Mouse (Mus musculus): ENCODE measurements at regions not wholly inside any gene's neighbourhood (a gene's known extent, or its start where the extent isn't known, plus 50 kb on each side); places are given as distances from the start of the nearest gene placed in this dataset.

DNA sequence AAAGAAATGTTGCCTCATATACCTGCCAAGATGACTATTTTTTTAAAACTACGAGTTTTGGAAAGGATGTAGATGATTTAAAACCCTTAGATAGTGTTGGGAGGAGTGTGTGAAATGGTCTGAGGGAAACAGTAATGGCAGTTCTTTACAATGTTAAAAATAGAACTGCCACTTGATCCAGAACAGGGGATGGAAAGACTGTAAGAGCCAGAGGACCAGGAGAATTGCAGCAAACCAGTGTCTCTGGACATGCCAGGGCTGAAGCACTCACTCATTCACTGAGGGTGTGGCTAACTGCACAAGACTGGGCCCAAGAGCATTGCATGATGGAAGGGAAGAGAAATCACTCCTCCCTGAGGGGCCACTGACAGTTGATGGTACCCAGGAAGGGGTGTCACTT is 53.9 kb upstream of the Rasgef1b start:
- H3K4me2 ChIP-seq (ENCODE audit: low read depth, low read length), result no peak overlapping the region
- no peaks in the 10 kb centered on the region for H3K36me3 ChIP-seq (ENCODE audit: insufficient read depth, low read length)
- no peak for ATAC-seq
- TF ChIP-seq CTCF (IDR thresholded peaks at IDR 0.05; ENCODE audit: low read depth), result no peak
- H3K27me3 ChIP-seq (ENCODE audit: insufficient read depth, low read length), result no peaks in the 10 kb centered on the region
- WGBS, result 76% methylated on average over 1 of the region's 1 CpGs
- no peaks in the 10 kb centered on the region for H3K9me3 ChIP-seq (ENCODE audit: low read length)
- H3K4me3 ChIP-seq (ENCODE audit: low read length), result no peak overlapping the region
- H3K9ac ChIP-seq (replicated peaks; ENCODE audit: low read length), result no peak overlapping the region
- DNase-seq (ENCODE audit: low spot score), result no peak
- no peak overlapping the region for H3K27ac ChIP-seq
- H3K4me1 ChIP-seq (ENCODE audit: insufficient read depth, low read length), result peaks cover 7% of the 10 kb centered on the region; the same call in 1 of the 2 replicates

DNA sequence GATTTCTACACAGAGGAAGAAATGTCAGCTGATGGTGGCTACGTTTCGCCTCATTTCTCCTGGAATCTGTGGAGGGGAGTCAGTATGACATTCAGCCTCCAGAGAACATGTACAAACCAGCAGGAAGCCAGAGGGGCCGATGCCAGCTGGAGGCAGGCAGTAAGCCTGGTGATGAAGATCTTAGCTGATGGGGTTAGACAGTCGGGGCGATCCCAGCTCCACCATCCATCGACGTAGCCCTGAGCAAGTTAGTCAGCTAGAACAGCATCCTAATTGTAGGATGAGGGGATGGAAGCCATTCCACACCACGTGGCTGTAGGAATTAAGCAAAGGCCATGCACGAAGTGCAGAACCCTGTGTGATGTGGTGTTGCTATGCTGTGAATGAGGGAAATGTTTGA is 57.0 kb upstream of the Rasgef1b start:
- peaks cover 7% of the 10 kb centered on the region; the same call in 1 of the 2 replicates for H3K4me1 ChIP-seq (ENCODE audit: insufficient read depth, low read length)
- H3K27me3 ChIP-seq (ENCODE audit: insufficient read depth, low read length), result no peaks in the 10 kb centered on the region
- WGBS, result 46% methylated on average over 9 of the region's 9 CpGs
- no peak for TF ChIP-seq CTCF (IDR thresholded peaks at IDR 0.05; ENCODE audit: low read depth)
- ATAC-seq (0 out of 2 replicates have a peak, but pooled peaks have one; percentile 40), DNase-seq (ENCODE audit: low spot score) (peak; percentile 28)
- no peak overlapping the region for H3K9ac ChIP-seq (replicated peaks; ENCODE audit: low read length)
- no peaks in the 10 kb centered on the region for H3K36me3 ChIP-seq (ENCODE audit: insufficient read depth, low read length)
- no peaks in the 10 kb centered on the region for H3K9me3 ChIP-seq (ENCODE audit: low read length)
- no peak overlapping the region for H3K4me3 ChIP-seq (ENCODE audit: low read length)
- no peak overlapping the region for H3K27ac ChIP-seq
- H3K4me2 ChIP-seq (ENCODE audit: low read depth, low read length), result no peak overlapping the region

DNA sequence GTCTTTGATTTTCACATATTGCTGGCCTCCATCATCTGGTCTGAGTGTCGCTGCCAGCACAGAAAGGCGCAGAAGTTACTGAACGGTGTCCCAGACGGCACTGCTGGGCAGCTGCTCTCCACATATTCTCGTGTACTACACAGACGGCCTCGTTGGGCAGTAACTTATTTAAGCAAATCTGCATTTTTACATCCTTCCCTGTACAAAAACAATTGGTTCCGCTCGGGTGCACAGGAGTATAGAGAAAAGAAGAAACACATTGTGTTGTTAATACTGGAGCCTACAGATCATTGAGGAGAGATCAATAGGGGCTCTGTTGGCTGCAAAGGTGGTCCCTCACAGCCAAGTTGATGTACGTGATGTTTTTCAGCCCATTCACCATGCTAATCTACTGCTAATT is 58.4 kb upstream of the Rasgef1b start:
- DNase-seq (ENCODE audit: low spot score) (peak; percentile 61), ATAC-seq (peak; percentile 62; the same call in 1 of the 2 replicates)
- Histone ChIP-seq H3K9ac (replicated peaks; ENCODE audit: low read length) (no peak overlapping the region), H3K27me3 (ENCODE audit: insufficient read depth, low read length) (no peaks in the 10 kb centered on the region), H3K4me1 (ENCODE audit: insufficient read depth, low read length) (peaks cover 7% of the 10 kb centered on the region; the same call in 1 of the 2 replicates), H3K4me2 (ENCODE audit: low read depth, low read length) (peak overlapping the region; percentile 11; the same call in 1 of the 2 replicates), H3K27ac (0 out of 2 replicates have a peak overlapping the region, but pooled peaks have one; percentile 1), H3K36me3 (ENCODE audit: insufficient read depth, low read length) (no peaks in the 10 kb centered on the region), H3K9me3 (ENCODE audit: low read length) (no peaks in the 10 kb centered on the region), H3K4me3 (ENCODE audit: low read length) (no peak overlapping the region)
- WGBS, result 13% methylated on average over 10 of the region's 10 CpGs
- no peak for TF ChIP-seq CTCF (IDR thresholded peaks at IDR 0.05; ENCODE audit: low read depth)

DNA sequence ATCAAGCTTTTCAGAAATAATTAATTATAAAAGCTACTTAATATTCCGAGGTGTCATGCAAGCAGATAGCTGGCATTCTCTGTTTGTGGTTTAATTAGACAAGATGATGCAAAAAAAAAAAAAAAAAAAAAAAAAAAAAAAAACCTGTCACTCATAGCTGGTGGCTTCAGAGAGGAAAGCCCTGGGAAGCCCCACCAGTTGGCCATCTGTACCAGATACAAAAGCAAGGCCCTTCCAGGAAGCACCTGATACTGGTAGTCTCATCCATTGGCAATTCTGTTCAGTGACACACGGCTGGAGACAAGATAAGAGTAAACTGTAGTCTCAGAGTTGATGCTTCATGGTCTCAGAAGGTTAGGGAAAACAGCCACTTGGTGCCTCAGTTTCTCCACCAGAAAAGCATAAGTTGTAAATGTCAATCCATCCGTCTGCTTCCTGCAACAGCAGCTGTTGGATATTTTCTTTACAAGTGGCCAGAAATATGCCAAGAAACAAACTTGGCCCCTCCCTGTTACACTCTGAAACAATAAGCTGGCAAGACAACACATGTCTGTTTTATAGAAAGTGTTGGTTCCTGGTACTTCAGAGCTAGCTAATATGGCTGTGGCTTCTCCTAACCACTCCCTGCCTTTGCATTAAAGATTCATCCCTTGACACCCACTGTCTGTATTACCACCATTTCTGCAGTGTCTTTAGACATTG is 59.0 kb upstream of the Rasgef1b start:
- ATAC-seq, result peak; percentile 69; the same call in 1 of the 2 replicates
- no peak overlapping the region for H3K9ac ChIP-seq (replicated peaks; ENCODE audit: low read length)

DNA sequence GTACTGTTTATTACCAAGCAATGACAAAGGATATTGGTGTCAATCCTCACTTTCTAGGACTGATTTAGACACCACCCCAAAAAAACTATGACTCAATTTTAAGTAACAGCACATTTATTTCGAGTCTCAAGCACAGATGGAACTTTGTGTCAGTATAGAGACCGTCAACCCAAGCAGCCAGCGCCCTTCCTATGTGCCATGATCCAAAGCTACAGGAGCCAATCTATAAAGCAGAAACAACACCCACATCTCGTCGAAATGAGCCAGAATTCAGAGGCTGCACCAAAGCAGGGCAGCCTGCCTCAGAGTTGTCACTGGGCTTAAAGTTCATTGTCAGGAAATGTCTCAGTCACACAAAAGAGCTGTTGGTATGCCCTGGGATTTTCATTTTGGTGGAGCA is 61.9 kb upstream of the Rasgef1b start:
- DNase-seq (ENCODE audit: low spot score) (no peak), ATAC-seq (no peak)
- Histone ChIP-seq H3K4me1 (ENCODE audit: insufficient read depth, low read length) (peaks cover 7% of the 10 kb centered on the region; the same call in 1 of the 2 replicates), H3K9me3 (ENCODE audit: low read length) (no peaks in the 10 kb centered on the region), H3K27me3 (ENCODE audit: insufficient read depth, low read length) (no peaks in the 10 kb centered on the region), H3K4me2 (ENCODE audit: low read depth, low read length) (no peak overlapping the region), H3K4me3 (ENCODE audit: low read length) (no peak overlapping the region), H3K9ac (replicated peaks; ENCODE audit: low read length) (no peak overlapping the region), H3K36me3 (ENCODE audit: insufficient read depth, low read length) (no peaks in the 10 kb centered on the region), H3K27ac (no peak overlapping the region)
- TF ChIP-seq CTCF (IDR thresholded peaks at IDR 0.05; ENCODE audit: low read depth), result no peak
- WGBS, result 92% methylated on average over 5 of the region's 5 CpGs

More for the DNA sequence above, 59.0 kb upstream of the Rasgef1b start:
- Histone ChIP-seq H3K27me3 (ENCODE audit: insufficient read depth, low read length) (no peaks in the 10 kb centered on the region), H3K9me3 (ENCODE audit: low read length) (no peaks in the 10 kb centered on the region), H3K4me2 (ENCODE audit: low read depth, low read length) (no peak overlapping the region), H3K27ac (no peak overlapping the region), H3K4me1 (ENCODE audit: insufficient read depth, low read length) (peaks cover 7% of the 10 kb centered on the region; the same call in 1 of the 2 replicates), H3K36me3 (ENCODE audit: insufficient read depth, low read length) (no peaks in the 10 kb centered on the region), H3K4me3 (ENCODE audit: low read length) (no peak overlapping the region)
- peak; percentile 44 for DNase-seq (ENCODE audit: low spot score)
- TF ChIP-seq CTCF (IDR thresholded peaks at IDR 0.05; ENCODE audit: low read depth), result no peak
- 36% methylated on average over 3 of the region's 3 CpGs for WGBS

DNA sequence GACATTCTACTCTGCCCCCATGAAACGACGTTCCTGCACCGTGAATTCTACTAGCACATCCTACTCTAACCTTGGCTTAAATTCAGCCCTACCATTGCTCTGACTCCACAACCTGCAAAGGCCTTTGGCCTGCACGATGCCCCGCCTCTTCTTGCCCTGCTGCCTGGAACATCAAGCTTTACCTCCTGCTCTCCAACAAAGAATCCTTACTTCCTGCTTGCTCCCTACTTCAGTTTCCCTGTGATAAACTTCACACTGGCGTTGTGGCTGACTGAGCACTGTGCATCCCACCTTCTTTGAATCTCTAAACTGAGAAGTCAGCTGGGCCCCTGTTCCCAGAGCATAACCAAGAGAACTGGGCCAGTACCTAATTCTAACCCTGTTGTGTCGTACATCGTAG is 71.7 kb upstream of the Rasgef1b start:
- Histone ChIP-seq H3K27ac (no peak overlapping the region), H3K9me3 (ENCODE audit: low read length) (no peaks in the 10 kb centered on the region), H3K27me3 (ENCODE audit: insufficient read depth, low read length) (no peaks in the 10 kb centered on the region), H3K9ac (replicated peaks; ENCODE audit: low read length) (no peak overlapping the region), H3K36me3 (ENCODE audit: insufficient read depth, low read length) (no peaks in the 10 kb centered on the region), H3K4me3 (ENCODE audit: low read length) (no peak overlapping the region), H3K4me2 (ENCODE audit: low read depth, low read length) (no peak overlapping the region), H3K4me1 (ENCODE audit: insufficient read depth, low read length) (peaks cover 3% of the 10 kb centered on the region; the same call in 1 of the 2 replicates)
- no peak for TF ChIP-seq CTCF (IDR thresholded peaks at IDR 0.05; ENCODE audit: low read depth)
- no peak for DNase-seq (ENCODE audit: low spot score)
- 52% methylated on average over 8 of the region's 8 CpGs for WGBS
- ATAC-seq, result no peak

Data from hindbrain, postnatal 0 days (tissue).